Mouse (Mus musculus) cerebellum, adult 11-12 months (tissue): ENCODE results near the gene Hsp90ab1.

ENCODE experiments used
- DNase-seq: peaks from one replicate; pipeline ENCODE4 v3.0.0; 2022

Gene Hsp90ab1

GRCm38 (mm10) chr17:45595736-45596390, 22.8 kb upstream of the Hsp90ab1 start:
- peak; percentile 27 for DNase-seq

- DNase-seq, result peak; percentile 83
Measured at GRCm38 (mm10) chr17:45594881-45595735, 22.0 kb upstream of the Hsp90ab1 start.

- DNase-seq, result peak; percentile 15
Measured at GRCm38 (mm10) chr17:45594195-45594594, 21.1 kb upstream of the Hsp90ab1 start.

- DNase-seq, result peak; percentile 59
Measured at GRCm38 (mm10) chr17:45593479-45593878, 20.4 kb upstream of the Hsp90ab1 start.

- DNase-seq, result peak; percentile 56
Measured at GRCm38 (mm10) chr17:45592606-45593431, 19.7 kb upstream of the Hsp90ab1 start.

- peak; percentile 71 for DNase-seq
Measured at GRCm38 (mm10) chr17:45591701-45592605, 18.9 kb upstream of the Hsp90ab1 start.

GRCm38 (mm10) chr17:45590410-45590809, 17.3 kb upstream of the Hsp90ab1 start:
- peak; percentile 29 for DNase-seq

GRCm38 (mm10) chr17:45589844-45590243, 16.8 kb upstream of the Hsp90ab1 start:
- DNase-seq, result peak; percentile 35

GRCm38 (mm10) chr17:45589236-45589635, 16.2 kb upstream of the Hsp90ab1 start:
- peak; percentile 68 for DNase-seq

GRCm38 (mm10) chr17:45588370-45588769, 15.3 kb upstream of the Hsp90ab1 start:
- peak; percentile 30 for DNase-seq

- no peak for DNase-seq
Measured at GRCm38 (mm10) chr17:45586449-45586837, 13.4 kb upstream of the Hsp90ab1 start.

GRCm38 (mm10) chr17:45585725-45586448, 12.8 kb upstream of the Hsp90ab1 start:
- peak; percentile 41 for DNase-seq

GRCm38 (mm10) chr17:45584939-45585678, 12.0 kb upstream of the Hsp90ab1 start:
- peak; percentile 81 for DNase-seq

GRCm38 (mm10) chr17:45584096-45584896, 11.2 kb upstream of the Hsp90ab1 start:
- peak; percentile 82 for DNase-seq

- DNase-seq, result peak; percentile 34
Measured at GRCm38 (mm10) chr17:45582715-45583355, 9.8 kb upstream of the Hsp90ab1 start.

GRCm38 (mm10) chr17:45582188-45582587, 9.1 kb upstream of the Hsp90ab1 start:
- DNase-seq, result no peak

- DNase-seq, result peak; percentile 70
Measured at GRCm38 (mm10) chr17:45581567-45581983, 8.5 kb upstream of the Hsp90ab1 start.

- no peak for DNase-seq
Measured at GRCm38 (mm10) chr17:45580958-45581477, 7.9 kb upstream of the Hsp90ab1 start.

GRCm38 (mm10) chr17:45579554-45579953, 6.5 kb upstream of the Hsp90ab1 start:
- DNase-seq, result no peak
